Mouse (Mus musculus) heart, adult 2 months (tissue): Measurements from ENCODE around the gene Capn11.

Experiments
- CTCF ChIP-seq: fragments of 200-600 bp; IDR thresholded peaks from 2 replicates; pipeline ENCODE4 v1.8.1; 2022; ENCODE audit warnings: antibody characterized with exemption, mild to moderate bottlenecking, moderate library complexity
- EP300 ChIP-seq: fragments of 200-500 bp; IDR thresholded peaks from 2 replicates; pipeline ENCODE4 v1.6.1; 2011; ENCODE audit warnings: low read depth, low read length, control low read depth; ENCODE audit not compliant: insufficient read depth
- POLR2A ChIP-seq: fragments of 200-500 bp; IDR thresholded peaks from 2 replicates; pipeline ENCODE4 v1.6.1; 2011; ENCODE audit warnings: mild to moderate bottlenecking, low read depth, low read length, control low read depth; ENCODE audit not compliant: insufficient read depth

- no peak for TF ChIP-seq CTCF
- no peak for TF ChIP-seq EP300
- TF ChIP-seq POLR2A = no peak
These were observed 57.2 kb downstream of the Capn11 start, which contains the start of gene Mymx for GRCm38 (mm10) chr17:45601877-45602304.
